Mouse (Mus musculus): ENCODE data around the gene Rab1b. TPM values are rescaled to one million over a fixed set of nuclear protein-coding genes. Genes with fewer than 3 reads are reported as not detected.
"Not testable (repeated sequence)": the region's sequence is repeated elsewhere in the genome, so short reads cannot be mapped to it uniquely, and the experiment has no call there.

The Rab1b gene
- 214 and 231 TPM in 2 replicates for polyA plus RNA-seq (2014; fragmentation: Nextera tagmentation; extraction: Ambion mirVana)

DNA sequence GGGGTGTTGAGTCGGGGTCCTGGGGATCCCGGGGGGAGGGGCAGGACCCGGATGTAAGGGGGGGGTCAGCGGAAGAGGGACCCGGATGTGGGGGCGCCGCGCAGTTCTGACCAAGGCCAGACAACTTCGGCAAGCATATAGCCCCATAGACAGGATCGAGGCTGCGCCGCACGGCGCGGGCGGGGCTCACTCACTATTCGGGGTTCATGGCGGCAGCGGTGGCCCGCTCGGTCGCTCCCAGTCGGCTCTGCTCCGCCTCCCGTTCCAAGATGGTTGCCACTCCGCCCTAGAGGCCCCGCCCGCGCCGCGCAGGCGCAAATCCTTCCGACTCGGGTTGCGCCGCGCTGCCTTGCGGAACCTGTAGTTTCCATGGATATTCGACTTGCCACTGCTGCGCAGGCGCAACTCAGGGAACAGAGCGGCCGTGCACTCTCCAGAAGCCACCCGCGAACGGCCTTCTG is at the start of gene Rab1b:
TSS of gene Rab1b (minus strand) at position 342 of the 461 bp plus-strand sequence.
- under 1% methylated on average over 46 of the region's 46 CpGs for WGBS

GRCm38 (mm10) chr19:5152261-5152660 is 45.4 kb upstream of the Rab1b start:
- WGBS: 90% methylated on average over 6 of the region's 6 CpGs
- H3K27me3 ChIP-seq (ENCODE audit: control insufficient read depth, insufficient read depth, low read length): no peaks in the 10 kb centered on the region
- H3K4me2 ChIP-seq: no peak overlapping the region
- H3K36me3 ChIP-seq (ENCODE audit: control insufficient read depth, insufficient read depth, low read length): no peaks in the 10 kb centered on the region
- DNase-seq (ENCODE audit: low spot score, missing footprints) (no peak), ATAC-seq (ENCODE audit: low FRiP score) (no peak)
- H3K4me3 ChIP-seq (ENCODE audit: low read depth, low read length): no peak overlapping the region
- no peak overlapping the region for H3K27ac ChIP-seq (ENCODE audit: low read depth, low read length)
- no peak overlapping the region for H3K9ac ChIP-seq (ENCODE audit: low read length)
- no peaks in the 10 kb centered on the region for H3K9me3 ChIP-seq (ENCODE audit: control insufficient read depth, low read length)
- H3K4me1 ChIP-seq (ENCODE audit: control insufficient read depth, insufficient read depth, low read length): no peaks in the 10 kb centered on the region

More for the DNA sequence above, at the start of gene Rab1b:
- Histone ChIP-seq H3K27ac (ENCODE audit: low read depth, low read length) (peak within 1 kb of the TSS; percentile 85), H3K4me3 (ENCODE audit: low read depth, low read length) (peak within 1 kb of the TSS; percentile 79), H3K27me3 (ENCODE audit: control insufficient read depth, insufficient read depth, low read length) (no peaks in the 10 kb centered on the region), H3K4me2 (peak within 1 kb of the TSS; percentile 95), H3K9ac (ENCODE audit: low read length) (peak within 1 kb of the TSS; percentile 91), H3K36me3 (ENCODE audit: control insufficient read depth, insufficient read depth, low read length) (peaks cover 27% of the 10 kb centered on the region), H3K4me1 (ENCODE audit: control insufficient read depth, insufficient read depth, low read length) (peaks cover 7% of the 10 kb centered on the region), H3K9me3 (ENCODE audit: control insufficient read depth, low read length) (no peaks in the 10 kb centered on the region)
- peak; percentile 95 for ATAC-seq (ENCODE audit: low FRiP score)
- DNase-seq (ENCODE audit: low spot score, missing footprints): peak; percentile 100

GRCm38 (mm10) chr19:5151741-5152140 is 44.9 kb upstream of the Rab1b start:
- WGBS: 88% methylated on average over 5 of the region's 5 CpGs
- Histone ChIP-seq H3K36me3 (ENCODE audit: control insufficient read depth, insufficient read depth, low read length) (no peaks in the 10 kb centered on the region), H3K27me3 (ENCODE audit: control insufficient read depth, insufficient read depth, low read length) (no peaks in the 10 kb centered on the region), H3K4me2 (no peak overlapping the region), H3K9me3 (ENCODE audit: control insufficient read depth, low read length) (no peaks in the 10 kb centered on the region), H3K9ac (ENCODE audit: low read length) (no peak overlapping the region), H3K4me1 (ENCODE audit: control insufficient read depth, insufficient read depth, low read length) (no peaks in the 10 kb centered on the region), H3K27ac (ENCODE audit: low read depth, low read length) (no peak overlapping the region), H3K4me3 (ENCODE audit: low read depth, low read length) (no peak overlapping the region)
- no peak for DNase-seq (ENCODE audit: low spot score, missing footprints)
- ATAC-seq (ENCODE audit: low FRiP score): no peak

DNA sequence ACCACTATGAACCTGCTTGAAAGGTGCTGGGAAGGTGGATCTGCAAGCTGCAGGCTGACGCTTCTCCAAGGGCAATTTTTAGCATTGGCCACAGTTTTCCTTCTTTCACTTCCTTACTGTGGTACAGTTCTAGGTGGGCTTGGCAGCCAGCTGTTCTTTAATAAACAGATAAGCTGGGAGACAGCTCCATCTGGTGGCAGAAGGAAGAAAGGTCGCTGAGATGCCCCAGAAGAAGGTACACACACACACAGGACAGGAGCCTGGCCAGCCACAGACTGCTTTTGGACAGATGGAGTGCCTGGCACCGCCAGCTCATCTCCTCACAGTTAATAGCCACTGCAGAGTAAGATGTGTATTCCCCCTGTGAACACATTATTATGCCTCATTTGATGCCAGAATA is 44.5 kb upstream of the Rab1b start:
- DNase-seq (ENCODE audit: low spot score, missing footprints) (peak; percentile 94), ATAC-seq (ENCODE audit: low FRiP score) (no peak)
- WGBS: 42% methylated on average over 3 of the region's 3 CpGs
- Histone ChIP-seq H3K9me3 (ENCODE audit: control insufficient read depth, low read length) (no peaks in the 10 kb centered on the region), H3K27ac (ENCODE audit: low read depth, low read length) (no peak overlapping the region), H3K4me1 (ENCODE audit: control insufficient read depth, insufficient read depth, low read length) (no peaks in the 10 kb centered on the region), H3K36me3 (ENCODE audit: control insufficient read depth, insufficient read depth, low read length) (no peaks in the 10 kb centered on the region), H3K4me2 (no peak overlapping the region), H3K4me3 (ENCODE audit: low read depth, low read length) (no peak overlapping the region), H3K9ac (ENCODE audit: low read length) (no peak overlapping the region), H3K27me3 (ENCODE audit: control insufficient read depth, insufficient read depth, low read length) (no peaks in the 10 kb centered on the region)

DNA sequence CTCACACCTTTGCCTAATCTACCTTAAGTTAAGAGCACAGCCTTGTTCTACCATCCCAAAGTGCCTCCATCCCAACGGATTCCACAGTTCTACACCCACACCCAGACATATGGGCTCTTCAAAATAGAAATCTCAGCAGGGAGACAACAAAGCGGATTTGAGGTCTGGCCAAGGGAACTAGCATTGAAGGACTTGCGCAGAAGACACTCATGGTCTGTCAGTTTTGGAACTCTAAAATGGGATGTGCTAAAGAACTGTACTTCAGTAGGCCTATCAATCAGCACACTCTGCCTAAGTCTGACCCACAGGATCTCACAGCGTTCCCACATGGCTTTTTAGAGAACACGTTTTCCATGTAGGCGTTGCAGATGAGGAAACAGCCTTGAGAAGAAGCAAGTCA is 43.5 kb upstream of the Rab1b start:
- H3K36me3 ChIP-seq (ENCODE audit: control insufficient read depth, insufficient read depth, low read length): no peaks in the 10 kb centered on the region
- no peaks in the 10 kb centered on the region for H3K27me3 ChIP-seq (ENCODE audit: control insufficient read depth, insufficient read depth, low read length)
- no peak overlapping the region for H3K9ac ChIP-seq (ENCODE audit: low read length)
- WGBS: 92% methylated on average over 6 of the region's 6 CpGs
- H3K4me2 ChIP-seq: no peak overlapping the region
- no peak overlapping the region for H3K27ac ChIP-seq (ENCODE audit: low read depth, low read length)
- H3K4me3 ChIP-seq (ENCODE audit: low read depth, low read length): no peak overlapping the region
- DNase-seq (ENCODE audit: low spot score, missing footprints) (no peak), ATAC-seq (ENCODE audit: low FRiP score) (no peak)
- H3K4me1 ChIP-seq (ENCODE audit: control insufficient read depth, insufficient read depth, low read length): no peaks in the 10 kb centered on the region
- no peaks in the 10 kb centered on the region for H3K9me3 ChIP-seq (ENCODE audit: control insufficient read depth, low read length)

DNA sequence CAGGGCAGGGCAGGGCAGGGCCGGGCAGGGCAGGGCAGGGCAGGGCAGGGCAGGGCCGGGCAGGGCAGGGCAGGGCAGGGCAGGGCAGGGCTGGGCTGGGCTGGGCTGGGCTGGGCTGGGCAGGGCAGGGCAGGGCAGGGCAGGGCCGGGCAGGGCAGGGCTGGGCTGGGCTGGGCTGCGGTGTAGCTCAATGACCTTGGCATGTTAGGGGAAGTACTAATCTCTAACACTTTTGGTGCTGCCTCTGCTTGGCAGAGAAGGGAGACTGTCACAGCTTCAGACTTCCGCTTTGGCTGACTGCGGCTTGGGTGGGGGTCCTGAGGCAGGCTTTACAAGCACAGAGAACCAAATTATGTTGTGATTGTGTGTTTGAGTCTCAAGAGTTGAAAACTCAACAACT is 42.2 kb upstream of the Rab1b start:
- not testable (repeated sequence) for H3K9me3 ChIP-seq (ENCODE audit: control insufficient read depth, low read length); H3K4me2 ChIP-seq; ATAC-seq (ENCODE audit: low FRiP score); H3K27ac ChIP-seq (ENCODE audit: low read depth, low read length); H3K36me3 ChIP-seq (ENCODE audit: control insufficient read depth, insufficient read depth, low read length); H3K4me1 ChIP-seq (ENCODE audit: control insufficient read depth, insufficient read depth, low read length); H3K9ac ChIP-seq (ENCODE audit: low read length); H3K27me3 ChIP-seq (ENCODE audit: control insufficient read depth, insufficient read depth, low read length); DNase-seq (ENCODE audit: low spot score, missing footprints); H3K4me3 ChIP-seq (ENCODE audit: low read depth, low read length)
- WGBS: 96% methylated on average over 3 of the region's 6 CpGs

DNA sequence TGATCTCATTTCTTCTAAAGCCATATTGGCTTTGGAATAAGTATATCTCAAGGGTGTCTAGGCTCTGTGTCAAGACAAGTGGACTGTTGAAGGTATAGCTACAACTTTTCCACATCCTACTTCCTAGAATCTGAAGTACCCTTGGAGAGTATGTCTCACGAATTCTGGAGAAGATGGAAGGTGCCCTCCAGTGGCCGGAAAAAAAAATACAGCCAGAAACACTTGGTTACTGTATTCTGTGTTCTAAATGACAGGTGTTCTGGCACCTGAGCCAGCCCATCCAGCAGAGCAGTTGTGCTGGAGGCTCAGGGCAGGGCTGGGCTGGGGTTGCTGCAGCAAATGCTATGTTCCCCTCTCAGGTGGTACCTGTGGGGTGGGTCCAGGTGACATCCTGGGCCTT is 32.8 kb upstream of the Rab1b start:
- 0% methylated on average over 2 of the region's 2 CpGs for WGBS
- no peaks in the 10 kb centered on the region for H3K4me1 ChIP-seq (ENCODE audit: control insufficient read depth, insufficient read depth, low read length)
- peak; percentile 92 for DNase-seq (ENCODE audit: low spot score, missing footprints)
- ATAC-seq (ENCODE audit: low FRiP score): no peak
- no peaks in the 10 kb centered on the region for H3K27me3 ChIP-seq (ENCODE audit: control insufficient read depth, insufficient read depth, low read length)
- H3K9ac ChIP-seq (ENCODE audit: low read length): no peak overlapping the region
- no peak overlapping the region for H3K4me3 ChIP-seq (ENCODE audit: low read depth, low read length)
- no peaks in the 10 kb centered on the region for H3K9me3 ChIP-seq (ENCODE audit: control insufficient read depth, low read length)
- H3K36me3 ChIP-seq (ENCODE audit: control insufficient read depth, insufficient read depth, low read length): no peaks in the 10 kb centered on the region
- no peak overlapping the region for H3K27ac ChIP-seq (ENCODE audit: low read depth, low read length)
- no peak overlapping the region for H3K4me2 ChIP-seq

DNA sequence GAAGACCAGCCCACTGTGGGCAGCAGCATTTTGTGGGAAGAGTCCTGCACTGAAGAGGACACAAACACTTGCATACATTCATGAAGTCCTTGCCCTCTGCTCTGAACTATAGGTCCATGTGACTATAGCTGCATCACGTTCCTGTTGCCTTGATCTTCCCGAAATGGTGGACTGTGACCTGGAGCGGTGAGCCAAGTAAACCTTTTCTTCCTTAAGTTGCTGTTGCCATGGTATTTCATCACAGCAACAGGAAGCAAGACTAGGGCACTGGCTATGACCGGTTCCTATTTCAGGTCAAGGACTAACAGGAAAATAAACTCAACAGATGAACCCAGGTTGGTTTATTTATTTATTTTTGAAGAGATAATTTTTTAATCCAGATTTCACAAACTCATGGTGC is 24.4 kb upstream of the Rab1b start:
- no peak overlapping the region for H3K4me3 ChIP-seq (ENCODE audit: low read depth, low read length)

DNA sequence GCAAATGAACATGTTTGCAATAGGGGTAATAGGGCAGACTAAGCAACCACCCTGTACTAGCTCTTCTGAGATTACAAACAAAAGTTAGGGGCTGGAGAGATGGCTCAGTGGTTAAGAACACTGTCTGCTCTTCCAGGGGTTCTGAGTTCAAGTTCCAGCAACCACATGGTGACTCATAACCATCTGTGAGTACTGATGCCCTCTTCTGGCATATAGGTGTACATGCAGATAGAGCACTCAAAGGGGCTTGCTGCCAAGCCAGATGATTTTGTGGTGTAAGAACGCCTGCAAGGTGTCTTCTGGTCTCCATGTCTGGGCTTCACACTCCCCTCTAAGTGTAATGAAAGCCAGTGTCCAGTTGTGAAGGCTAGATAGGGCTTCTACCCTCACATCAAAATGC is 22.9 kb upstream of the Rab1b start:
- WGBS: 36% methylated on average over 1 of the region's 1 CpGs
- no peak overlapping the region for H3K4me2 ChIP-seq
- DNase-seq (ENCODE audit: low spot score, missing footprints): peak; percentile 77

More for the DNA sequence above, 24.4 kb upstream of the Rab1b start:
- Histone ChIP-seq H3K4me1 (ENCODE audit: control insufficient read depth, insufficient read depth, low read length) (no peaks in the 10 kb centered on the region), H3K9ac (ENCODE audit: low read length) (no peak overlapping the region), H3K36me3 (ENCODE audit: control insufficient read depth, insufficient read depth, low read length) (no peaks in the 10 kb centered on the region), H3K27ac (ENCODE audit: low read depth, low read length) (no peak overlapping the region), H3K9me3 (ENCODE audit: control insufficient read depth, low read length) (no peaks in the 10 kb centered on the region), H3K4me2 (no peak overlapping the region), H3K27me3 (ENCODE audit: control insufficient read depth, insufficient read depth, low read length) (no peaks in the 10 kb centered on the region)
- WGBS: 72% methylated on average over 4 of the region's 4 CpGs
- DNase-seq (ENCODE audit: low spot score, missing footprints) (no peak), ATAC-seq (ENCODE audit: low FRiP score) (no peak)

More for the DNA sequence above, 22.9 kb upstream of the Rab1b start:
- no peak for ATAC-seq (ENCODE audit: low FRiP score)
- Histone ChIP-seq H3K27ac (ENCODE audit: low read depth, low read length) (no peak overlapping the region), H3K27me3 (ENCODE audit: control insufficient read depth, insufficient read depth, low read length) (no peaks in the 10 kb centered on the region), H3K9ac (ENCODE audit: low read length) (no peak overlapping the region), H3K36me3 (ENCODE audit: control insufficient read depth, insufficient read depth, low read length) (no peaks in the 10 kb centered on the region), H3K4me1 (ENCODE audit: control insufficient read depth, insufficient read depth, low read length) (no peaks in the 10 kb centered on the region), H3K9me3 (ENCODE audit: control insufficient read depth, low read length) (no peaks in the 10 kb centered on the region), H3K4me3 (ENCODE audit: low read depth, low read length) (no peak overlapping the region)

Data from midbrain, embryonic 11.5 days (tissue).